Mouse (Mus musculus): ENCODE results near the gene Gstm5. TPM values are rescaled to one million over a fixed set of nuclear protein-coding genes. Genes with fewer than 3 reads are reported as not detected.

Gstm5 gene
- total RNA-seq, 1 experiment from 2014 or later, result 27.8 TPM

DNA sequence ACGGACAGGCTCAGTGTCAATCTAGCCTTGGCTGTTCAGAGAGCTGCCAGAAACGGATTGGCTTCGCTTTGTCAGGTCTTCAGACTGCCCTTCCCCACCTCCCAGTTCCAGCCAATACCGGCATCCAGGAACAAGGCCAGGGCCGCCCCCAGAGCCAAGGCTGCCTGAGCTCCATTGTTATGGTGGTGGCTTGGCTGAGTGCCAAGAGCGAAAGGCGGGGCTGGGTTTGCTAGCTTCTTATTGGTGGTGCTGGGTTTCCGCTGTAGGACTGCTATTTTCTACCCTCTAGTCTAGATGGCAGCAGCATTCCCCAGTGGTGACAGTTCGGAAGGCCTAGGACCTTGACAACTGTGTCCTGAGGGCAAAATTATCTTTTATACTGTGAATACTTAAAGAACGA, 36.0 kb downstream of the Gstm5 start, which contains the start of gene Gstm7:
Gene Gstm7 (minus strand): TSS at position 148 of the 400 bp plus-strand sequence.
- DNase-seq, result peak; percentile 99

DNA sequence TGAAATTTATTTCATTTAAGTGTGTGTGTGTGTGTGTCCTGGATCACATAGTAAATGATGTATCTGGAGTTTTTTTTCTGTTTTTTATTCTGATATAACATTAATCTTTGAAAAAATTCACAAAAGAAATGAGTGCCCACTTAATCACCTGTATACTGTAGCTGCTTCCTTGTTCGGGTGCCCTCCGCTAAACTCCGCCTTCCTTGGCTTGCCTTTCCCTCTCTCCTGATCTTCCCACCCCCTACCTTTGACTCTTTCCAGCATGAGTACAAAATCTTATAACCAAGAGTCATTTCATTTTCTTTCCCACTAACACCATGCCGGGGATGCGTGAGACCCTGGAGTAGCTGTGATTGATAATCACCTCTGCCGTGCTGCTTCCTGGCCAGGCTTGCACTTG, 36.5 kb downstream of the Gstm5 start:
- DNase-seq, result no peak

GRCm38 (mm10) chr3:107935268-107935667, 39.6 kb downstream of the Gstm5 start:
- DNase-seq, result no peak

- DNase-seq, result no peak
Measured at GRCm38 (mm10) chr3:107935888-107936287, 40.3 kb downstream of the Gstm5 start.

- peak; percentile 74 for DNase-seq
Measured at GRCm38 (mm10) chr3:107939403-107939802, 43.8 kb downstream of the Gstm5 start.

DNA sequence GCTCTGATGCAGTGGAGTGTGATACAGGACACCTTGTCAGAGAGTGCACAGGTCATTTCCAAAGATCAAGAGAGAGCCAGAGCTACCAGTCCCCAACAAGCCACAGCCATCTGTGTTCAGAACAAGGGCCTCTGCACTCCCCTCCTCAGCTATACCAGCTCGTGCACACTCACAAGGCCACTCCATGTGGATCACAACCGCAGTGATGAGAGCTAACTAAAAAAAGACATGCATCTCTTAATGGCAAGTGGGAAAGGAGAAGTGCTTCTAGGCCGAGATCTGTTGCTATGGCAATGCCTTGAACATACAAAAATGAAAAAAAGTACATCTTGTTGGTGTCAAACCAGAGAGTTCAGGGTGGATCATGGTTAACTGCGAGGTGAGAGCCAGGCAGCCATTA, 44.2 kb downstream of the Gstm5 start:
- DNase-seq, result no peak

- no peak for DNase-seq
Measured at GRCm38 (mm10) chr3:107940524-107940923, 44.9 kb downstream of the Gstm5 start.

GRCm38 (mm10) chr3:107941261-107941660, 45.6 kb downstream of the Gstm5 start:
- no peak for DNase-seq

- no peak for DNase-seq
Measured at GRCm38 (mm10) chr3:107943239-107943990, 47.8 kb downstream of the Gstm5 start, which contains the start of gene Gstm6. Gstm6 (minus strand) TSS chr3:107943749.

GRCm38 (mm10) chr3:107945729-107946128, 50.1 kb downstream of the Gstm5 start:
- DNase-seq, result no peak

Other genes starting within 250 kb of the Gstm5 start
- gene Ahcyl1, start 199.3 kb upstream of the Gstm5 start, total RNA-seq (2021), result 211 and 235 TPM in 2 replicates
- gene Csf1, start 135.4 kb upstream of the Gstm5 start, total RNA-seq (2021), result 14.7 and 15.1 TPM in 2 replicates
- gene Eps8l3, start 18.6 kb upstream of the Gstm5 start, total RNA-seq (2021), result not detected in 2 replicates
- 152 and 157 TPM in 2 replicates for gene Gstm7, start 36.0 kb downstream of the Gstm5 start, total RNA-seq (2021)
- gene Gstm6, start 47.9 kb downstream of the Gstm5 start, total RNA-seq (2021), result 5.9 and 7.1 TPM in 2 replicates
- not detected in 2 replicates for gene Gstm3, start 73.5 kb downstream of the Gstm5 start, total RNA-seq (2021)
- gene Gstm2, start 90.6 kb downstream of the Gstm5 start, total RNA-seq (2021), result 131 and 136 TPM in 2 replicates
- 277 and 344 TPM in 2 replicates for gene Gstm1, start 122.2 kb downstream of the Gstm5 start, total RNA-seq (2021)
- gene Gstm4, start 149.1 kb downstream of the Gstm5 start, total RNA-seq (2021), result 13.2 and 17.1 TPM in 2 replicates
- 178 and 283 TPM in 2 replicates for gene Ampd2, start 190.8 kb downstream of the Gstm5 start, total RNA-seq (2021)
- 13.2 and 13.4 TPM in 2 replicates for gene Gnat2, start 197.0 kb downstream of the Gstm5 start, total RNA-seq (2021)

Data from adrenal gland, postnatal 25 days (tissue).